Mouse (Mus musculus) hematopoietic multipotent progenitor cell, adult 10-12 weeks (in vitro differentiated cells): ENCODE results near the gene Fancg. TPM values are rescaled to one million over a fixed set of nuclear protein-coding genes. Genes with fewer than 3 reads are reported as not detected.

Experiments
- polyA plus RNA-seq: library from polyadenylated mRNA; stranded (reverse); fragments of >175 nt; gene quantifications from 2 replicates; pipeline ENCODE4 v1.2.3, GENCODE M21; 2012; ENCODE audit warnings: low replicate concordance

Fancg gene
- 3.3 and 9.9 TPM in 2 replicates for polyA plus RNA-seq

DNA sequence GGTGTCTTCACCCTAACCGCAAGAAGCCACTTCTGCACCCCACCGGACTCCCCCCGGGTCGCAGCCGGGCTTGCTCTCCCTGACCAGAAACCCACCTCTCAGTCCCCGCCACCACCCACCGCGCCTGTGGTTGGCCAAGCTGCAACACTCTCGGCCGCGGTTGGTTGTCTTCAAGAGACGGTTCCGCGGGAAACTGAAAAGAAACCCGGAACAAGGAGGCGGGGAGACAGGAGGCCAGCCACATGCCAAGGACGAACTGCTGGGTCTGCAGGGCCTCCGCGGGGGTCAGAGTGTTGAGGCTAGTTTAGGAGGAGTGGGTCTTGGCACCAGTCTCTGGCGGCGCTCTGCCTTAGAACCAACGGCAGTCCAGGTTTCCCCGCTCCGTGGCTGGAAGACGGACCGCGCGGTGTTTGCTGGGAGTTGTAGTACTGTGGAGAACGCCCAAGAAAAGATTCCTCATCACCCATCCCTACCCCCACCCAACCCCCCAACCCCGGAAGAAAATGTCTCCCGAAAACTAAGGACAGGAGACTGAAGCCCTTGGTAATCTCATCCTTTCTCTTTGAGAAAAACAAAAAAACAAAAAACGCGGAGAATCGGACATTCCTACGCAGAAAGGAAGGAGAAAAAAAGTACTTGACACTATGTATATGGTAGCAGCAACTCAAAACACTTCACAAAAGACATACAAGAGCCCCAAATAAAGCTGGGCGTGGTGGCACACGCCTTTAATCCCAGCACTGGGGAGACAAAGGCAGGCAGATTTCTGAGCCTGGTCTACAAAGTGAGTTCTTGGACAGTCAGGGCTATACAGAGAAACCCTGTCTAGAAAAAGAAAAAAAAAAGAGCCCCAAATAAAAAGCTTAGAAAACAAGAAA is at the start of gene Fancg:
Gene Fancg, minus strand, starts transcription at position 346 of the 878 bp plus-strand sequence.

DNA sequence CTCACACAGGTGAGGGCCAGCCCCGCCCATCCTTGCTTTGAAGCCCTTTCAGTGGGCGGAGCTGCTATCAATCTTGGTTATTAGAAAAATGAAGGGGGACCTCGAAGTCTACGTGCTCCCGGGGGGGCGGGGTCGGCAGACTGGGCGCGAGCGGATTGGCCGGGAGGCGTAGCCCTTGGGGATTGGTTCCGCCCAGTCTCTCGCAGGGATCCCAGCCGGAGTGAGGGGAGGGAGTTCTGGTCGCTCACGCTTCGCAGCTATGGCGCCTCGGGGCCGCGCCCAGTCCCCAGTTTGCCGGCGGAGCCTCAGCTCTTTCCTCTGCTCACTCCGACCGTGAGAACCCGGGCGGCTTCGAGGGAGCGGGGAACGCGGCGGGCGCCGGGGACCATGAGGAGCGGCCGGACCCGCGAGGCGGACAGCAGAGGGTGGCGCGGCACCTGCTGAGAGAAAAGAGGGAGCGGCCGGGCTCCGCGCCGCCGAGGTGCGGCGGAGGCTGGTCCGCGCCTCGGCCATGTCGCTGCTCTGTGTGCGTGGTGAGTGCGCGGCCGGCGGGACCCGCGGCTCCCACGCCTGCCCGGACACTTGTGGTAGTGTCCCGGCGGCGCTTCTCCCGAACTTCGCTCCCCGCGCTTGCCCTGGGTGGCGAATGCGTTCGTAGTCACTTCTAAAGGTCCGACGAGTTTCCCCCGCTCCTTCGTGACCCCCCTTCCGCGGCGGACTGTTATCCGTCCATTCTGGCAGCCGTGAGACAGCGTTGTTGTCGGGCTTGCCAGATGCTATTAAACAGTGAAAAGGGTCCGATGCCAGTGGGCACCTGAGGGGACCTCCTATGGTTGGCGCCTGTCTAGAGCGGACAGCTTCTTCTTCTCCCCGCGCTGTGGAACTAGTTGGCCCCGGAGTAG is 48.7 kb upstream of the Fancg start, which contains the start of gene Unc13b:
Gene Unc13b, plus strand, starts transcription at position 201 of the 902 bp plus-strand sequence.

DNA sequence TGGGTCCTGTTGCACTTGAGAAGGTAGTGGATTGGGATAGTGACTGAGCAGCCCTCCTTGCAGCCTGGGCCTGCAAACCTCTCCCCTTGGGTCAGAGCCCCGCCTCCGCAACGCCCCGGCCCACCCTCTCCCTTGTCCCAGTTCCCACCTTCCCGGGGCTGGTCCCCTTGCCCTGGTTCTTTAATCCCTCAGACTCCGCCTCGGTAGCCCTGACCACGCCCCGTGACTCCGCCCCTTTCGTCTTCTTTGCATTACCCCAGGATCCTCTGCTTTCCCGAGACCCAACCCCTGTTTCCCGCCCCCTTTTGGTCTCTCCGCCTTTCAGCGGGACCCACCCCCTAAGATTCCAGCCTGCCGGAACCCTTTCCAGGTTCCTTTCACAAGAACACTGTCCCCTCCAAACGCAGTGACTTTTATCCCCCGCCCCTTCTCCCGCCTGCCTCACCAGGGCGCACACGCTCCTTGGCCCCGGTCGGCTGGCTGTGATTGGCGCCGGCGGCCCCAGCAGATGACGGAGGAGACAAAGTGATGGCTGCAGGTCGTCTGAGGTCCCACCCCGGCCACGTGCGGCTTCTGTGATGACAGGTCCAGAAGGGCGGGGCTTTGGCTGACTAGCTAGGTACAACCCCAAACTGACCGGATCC is 35.5 kb upstream of the Fancg start, which contains the start of gene Fam214b:
Gene Fam214b, minus strand, starts transcription at position 562 of the 644 bp plus-strand sequence.

DNA sequence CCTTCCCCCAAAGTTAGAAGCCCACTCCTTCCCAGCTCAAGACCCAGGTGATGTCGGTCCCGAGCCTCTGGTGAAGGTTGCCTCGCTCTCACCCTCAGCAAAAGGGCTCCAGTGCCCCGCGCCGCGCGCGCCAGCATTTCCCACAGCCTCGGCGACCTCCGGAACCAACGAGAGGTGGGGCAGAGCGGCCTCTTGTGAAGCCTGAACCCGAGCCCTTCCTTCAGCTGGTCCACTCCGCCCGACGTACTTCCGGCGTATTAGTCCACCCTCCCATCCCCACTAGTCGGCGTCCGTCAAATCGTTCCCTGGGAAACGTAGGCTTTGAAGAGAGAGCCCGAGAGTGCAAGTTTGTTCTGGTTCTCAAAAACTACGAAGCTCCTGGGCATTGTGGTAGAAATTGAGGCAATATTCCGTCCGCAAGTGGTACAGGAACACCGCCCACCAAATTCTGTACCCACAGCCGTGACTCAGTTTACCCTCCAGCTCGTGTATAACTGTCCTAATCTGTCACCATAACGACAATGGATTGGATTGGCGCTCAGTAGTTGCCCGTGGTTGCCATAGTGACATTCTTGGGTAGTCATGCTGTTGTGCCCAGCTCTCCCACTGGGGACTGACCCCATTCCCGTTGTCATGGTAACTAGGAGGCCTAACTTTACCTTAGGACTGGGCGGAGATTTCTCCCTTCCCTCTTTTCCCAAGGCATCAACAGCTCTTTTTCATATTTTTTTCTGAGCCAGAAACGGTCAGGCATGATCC is 21.1 kb upstream of the Fancg start, which contains the start of gene Stoml2:
Gene Stoml2, minus strand, starts transcription at position 474 of the 759 bp plus-strand sequence.

DNA sequence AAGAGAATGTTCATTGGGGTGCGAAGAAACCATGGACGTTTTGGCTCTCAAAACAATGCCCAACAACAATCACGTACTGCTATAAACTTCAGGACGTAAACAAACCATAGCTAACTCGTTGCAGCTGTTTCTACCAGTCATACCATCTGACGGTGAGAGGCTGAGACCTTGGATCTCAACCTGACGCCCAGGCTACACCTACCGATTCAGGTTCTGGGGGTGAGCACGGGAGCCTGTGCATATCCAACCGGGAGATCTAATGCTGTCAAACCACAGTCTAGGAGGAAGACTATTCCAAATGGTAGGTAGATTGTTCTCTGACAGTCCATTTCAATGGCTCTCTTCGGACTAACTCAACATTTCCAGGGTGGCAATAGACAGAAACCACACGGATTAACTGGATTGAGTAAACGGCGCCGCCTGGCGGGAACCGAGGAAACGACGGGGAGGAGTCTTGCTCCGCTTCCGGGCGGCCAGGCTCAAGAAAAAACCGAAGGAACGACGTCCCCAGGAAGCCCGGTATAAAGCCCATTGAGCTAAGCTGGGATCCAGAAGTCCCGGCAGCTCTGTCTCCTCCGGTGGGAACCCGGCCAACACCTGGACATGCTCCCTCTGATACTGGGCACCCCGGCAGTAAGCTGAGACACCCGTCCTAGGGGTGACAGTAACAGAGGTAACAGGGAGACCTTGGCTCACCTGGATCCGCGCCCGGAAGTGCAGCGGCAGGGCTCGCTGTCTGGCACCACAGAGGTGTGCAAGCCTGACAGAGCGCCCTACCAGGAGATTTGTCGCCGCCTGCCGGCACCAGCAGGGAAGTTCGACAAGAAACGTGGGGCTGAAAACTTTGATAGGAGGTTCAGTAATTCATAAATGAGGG is 15.0 kb upstream of the Fancg start, which contains the start of gene Pigo:
Gene Pigo, minus strand, starts transcription at position 736 of the 877 bp plus-strand sequence.

DNA sequence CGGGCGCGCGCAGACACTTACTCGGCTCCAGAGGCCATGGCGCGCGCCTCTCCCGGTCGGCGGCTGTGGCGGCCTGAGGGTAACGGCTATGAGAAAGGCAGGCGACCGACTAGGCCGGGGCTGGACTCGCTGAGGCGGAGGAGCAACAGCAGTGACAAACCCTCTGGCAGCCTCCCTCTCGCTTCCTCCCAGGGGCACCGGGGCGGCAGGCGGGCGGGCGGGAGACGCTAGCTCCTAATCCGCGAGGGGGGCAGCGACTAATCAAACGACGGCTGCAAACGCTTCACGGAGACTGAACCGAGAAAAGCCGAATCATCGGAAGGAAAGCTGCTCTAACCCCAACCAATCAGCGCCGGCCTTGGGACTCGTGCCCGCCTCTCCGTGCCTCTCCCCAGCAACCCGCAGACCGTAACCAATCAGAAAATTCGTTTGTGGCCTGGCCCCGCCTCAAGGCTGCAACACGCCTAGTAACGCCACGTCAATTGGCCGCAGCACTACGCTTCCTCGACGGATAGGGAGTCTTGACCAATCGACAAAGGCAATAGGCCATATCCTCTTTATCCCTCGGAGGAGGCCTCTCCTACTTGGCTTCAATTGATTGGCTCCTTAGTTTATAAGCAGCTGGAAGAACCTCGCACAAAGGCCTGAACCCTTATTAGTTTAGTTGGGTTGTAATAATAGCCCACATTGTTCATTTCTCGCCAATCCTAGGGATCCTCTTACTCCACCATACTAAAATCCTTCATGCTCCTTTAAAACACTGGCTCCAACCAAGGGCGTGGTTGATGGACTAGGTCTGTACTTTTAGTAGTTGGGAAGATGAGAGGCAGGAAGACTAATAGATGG is 9.9 kb downstream of the Fancg start, which contains the start of gene Vcp:
Gene Vcp, minus strand, starts transcription at position 367 of the 846 bp plus-strand sequence.

DNA sequence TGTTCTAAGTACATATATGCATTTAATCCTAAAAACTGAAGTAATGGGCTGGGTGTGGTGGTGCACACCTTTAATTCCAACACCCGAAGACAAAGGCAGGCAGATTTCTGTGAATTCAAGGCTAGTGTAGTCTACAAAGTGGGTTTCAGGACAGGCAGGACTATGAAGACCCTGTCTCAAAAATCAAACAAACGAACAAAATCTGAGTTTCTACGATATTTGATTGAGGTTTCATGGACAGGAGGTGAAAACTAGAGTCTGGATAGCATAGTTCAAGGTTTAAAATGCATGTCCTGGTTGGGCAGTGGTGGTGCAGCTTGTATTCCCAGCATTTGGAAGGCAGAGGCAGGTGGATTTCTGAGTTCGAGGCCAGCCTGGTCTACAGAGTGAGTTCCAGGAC is 41.0 kb downstream of the Fancg start, which contains the start of gene 1700022I11Rik:
Gene 1700022I11Rik, plus strand, starts transcription at position 301 of the 400 bp plus-strand sequence.

Other genes starting within 250 kb of the Fancg start
- gene Ccl21a, start 236.5 kb downstream of the Fancg start, polyA plus RNA-seq, result 1.2 and 4.8 TPM in 2 replicates
- not detected in 2 replicates for gene Fam205a1, start 156.6 kb downstream of the Fancg start, polyA plus RNA-seq
- not detected in 2 replicates for gene Gm12394, start 153.7 kb downstream of the Fancg start, polyA plus RNA-seq
- gene Fam205c, start 136.3 kb downstream of the Fancg start, polyA plus RNA-seq, result not detected in 2 replicates
- 0.22 and 0.40 TPM in 2 replicates for gene Phf24, start 93.8 kb downstream of the Fancg start, polyA plus RNA-seq
- 20.2 and 20.9 TPM in 2 replicates for gene Dnajb5, start 60.7 kb downstream of the Fancg start, polyA plus RNA-seq
- not detected in 2 replicates for gene 1700022I11Rik, start 40.9 kb downstream of the Fancg start, polyA plus RNA-seq
- gene Vcp, start 10.0 kb downstream of the Fancg start, polyA plus RNA-seq, result 107 and 248 TPM in 2 replicates
- gene Pigo, start 15.3 kb upstream of the Fancg start, polyA plus RNA-seq, result 20.3 and 26.7 TPM in 2 replicates
- 47.0 and 65.0 TPM in 2 replicates for gene Stoml2, start 21.2 kb upstream of the Fancg start, polyA plus RNA-seq
- gene Fam214b, start 35.7 kb upstream of the Fancg start, polyA plus RNA-seq, result 56.0 and 64.9 TPM in 2 replicates
- gene Unc13b, start 48.4 kb upstream of the Fancg start, polyA plus RNA-seq, result 0.09 and 0.74 TPM in 2 replicates